9 mouse cellular contexts compared by ENCODE assay signal in genomic region chr1:39392189-39392588, GRCm38 (mm10). TPM values are rescaled to one million over a fixed set of nuclear protein-coding genes. Genes with fewer than 3 reads are reported as not detected.
A peak's percentile ranks its signal among the peaks of the same experiment; 100 is the strongest.
DNase-seq lines count a peak whose midpoint lies in the region; ATAC-seq and TF ChIP-seq lines count a peak whose summit lies in the region.
"Had no signal": no experiment of that assay in that cellular context is flagged by ENCODE, and none has a peak within 500 bp of the region (broad histone marks: within the 10 kb centered on the region; RNA-seq: fewer than 3 reads in every experiment).

No protein-coding gene starts in this region.

- no peak overlapping the region for H3K27ac ChIP-seq in intestine, embryonic 14.5 days (ENCODE audit: low read depth)
- H3K27ac ChIP-seq in midbrain, embryonic 14.5 days (replicated peaks; ENCODE audit: low read depth, low read length) = no peak overlapping the region
- H3K27ac ChIP-seq in small intestine, adult 2 months (ENCODE audit: insufficient read depth, low read depth, low read length) = no peak overlapping the region
- H3K27ac ChIP-seq: liver, embryonic 15.5 days had no signal

- peak; percentile 84 for DNase-seq in ZHBTc4 (ENCODE audit: low read depth, low spot score)
- DNase-seq in cerebellum, postnatal 10 days = peak; percentile 90 to 93
- DNase-seq in gastrocnemius, adult 18-20 months (ENCODE audit: low spot score) = peak; percentile 76
- peak; percentile 91 for DNase-seq in intestine, embryonic 14.5 days (ENCODE audit: low spot score)
- peak; percentile 70 to 82 for DNase-seq in left cerebral cortex, postnatal 36 days (ENCODE audit: low spot score in 2 of 2)
- DNase-seq in midbrain, embryonic 14.5 days = peak; percentile 86

- no peaks in the 10 kb centered on the region for H3K36me3 ChIP-seq in intestine, embryonic 14.5 days (ENCODE audit: control insufficient read depth, insufficient read depth, low read length)
- no peaks in the 10 kb centered on the region for H3K36me3 ChIP-seq in midbrain, embryonic 14.5 days (ENCODE audit: control insufficient read depth, insufficient read depth, low read length)
- peaks cover 9% of the 10 kb centered on the region; the same call in 1 of the 2 replicates for H3K36me3 ChIP-seq in small intestine, adult 2 months (ENCODE audit: control insufficient read depth, insufficient read depth, low read length)

- no peaks in the 10 kb centered on the region for H3K4me1 ChIP-seq in intestine, embryonic 14.5 days (replicated peaks; ENCODE audit: control insufficient read depth, insufficient read depth, low read length)
- H3K4me1 ChIP-seq in midbrain, embryonic 14.5 days (ENCODE audit: control insufficient read depth, insufficient read depth, low read length) = no peaks in the 10 kb centered on the region
- no peaks in the 10 kb centered on the region for H3K4me1 ChIP-seq in small intestine, adult 2 months (ENCODE audit: control insufficient read depth, insufficient read depth, insufficient read length, low read length)

- no peak for TF ChIP-seq POLR2A in small intestine, adult 2 months (IDR thresholded peaks at IDR 0.05; ENCODE audit: low read depth, low read length)

- WGBS in intestine, embryonic 14.5 days = 63% methylated on average over 3 of the region's 3 CpGs
- 58% methylated on average over 3 of the region's 3 CpGs for WGBS in midbrain, embryonic 14.5 days
- 76% methylated on average over 3 of the region's 3 CpGs for WGBS in small intestine, adult 2 months

- intact Hi-C loops in left cerebral cortex, postnatal 36 days (cut with DNase I) = loop anchor here (2.0 to 5.0 kb wide), 2 partner anchors 110 to 131 kb away; no protein-coding TSS in a partner anchor

- no peak overlapping the region for H3K9ac ChIP-seq in intestine, embryonic 14.5 days (ENCODE audit: low read length)
- no peak overlapping the region for H3K9ac ChIP-seq in midbrain, embryonic 14.5 days (replicated peaks; ENCODE audit: low read length)
- H3K9ac ChIP-seq: liver, embryonic 15.5 days had no signal

- TF ChIP-seq CTCF in small intestine, adult 2 months (IDR thresholded peaks at IDR 0.05; ENCODE audit: extremely low read depth, insufficient read length, insufficient replicate concordance, low read depth, low read length) = peak; percentile 97

- ATAC-seq in intestine, embryonic 14.5 days (replicated peaks; ENCODE audit: low FRiP score, low TSS enrichment, low read depth) = peak; percentile 58
- ATAC-seq in midbrain, embryonic 14.5 days (ENCODE audit: low FRiP score, low TSS enrichment) = no peak
- no peak for ATAC-seq in inflammation-experienced regulatory T-cells, adult 6 months

- H3K27me3 ChIP-seq in intestine, embryonic 14.5 days (replicated peaks; ENCODE audit: control insufficient read depth, insufficient read depth, low read length) = no peaks in the 10 kb centered on the region
- H3K27me3 ChIP-seq in midbrain, embryonic 14.5 days (ENCODE audit: control insufficient read depth, insufficient read depth, low read length) = no peaks in the 10 kb centered on the region
- no peaks in the 10 kb centered on the region for H3K27me3 ChIP-seq in small intestine, adult 2 months (ENCODE audit: control insufficient read depth, insufficient read depth, low read length)
- H3K27me3 ChIP-seq: liver, embryonic 15.5 days had no signal

- H3K9me3 ChIP-seq in intestine, embryonic 14.5 days (ENCODE audit: control insufficient read depth, low read length) = no peaks in the 10 kb centered on the region
- H3K9me3 ChIP-seq in midbrain, embryonic 14.5 days (ENCODE audit: control insufficient read depth, low read length) = no peaks in the 10 kb centered on the region

- H3K4me2 ChIP-seq in intestine, embryonic 14.5 days (ENCODE audit: low read length) = no peak overlapping the region
- H3K4me2 ChIP-seq in midbrain, embryonic 14.5 days (ENCODE audit: low read length) = no peak overlapping the region
- H3K4me2 ChIP-seq: liver, embryonic 15.5 days had no signal

- H3K4me3 ChIP-seq in intestine, embryonic 14.5 days (ENCODE audit: low read depth, low read length) = no peak overlapping the region
- H3K4me3 ChIP-seq in midbrain, embryonic 14.5 days (replicated peaks; ENCODE audit: low read depth, low read length) = no peak overlapping the region
- no peak overlapping the region for H3K4me3 ChIP-seq in small intestine, adult 2 months (ENCODE audit: low read depth, low read length)
- H3K4me3 ChIP-seq: liver, embryonic 15.5 days had no signal

RNA-seq across cellular contexts. Expression of gene Rpl31, which starts 24.5 kb away (rescaled TPM):
- 100 to 1,000 TPM; 594 to 605 TPM for total RNA-seq in gastrocnemius, adult 18-20 months (2021)
- polyA plus RNA-seq in intestine, embryonic 14.5 days (2014; fragmentation: Nextera tagmentation; extraction: Ambion mirVana) = 795 and 877 TPM in 2 replicates
- total RNA-seq in left cerebral cortex, postnatal 36 days (2021) = 100 to 1,000 TPM; 480 to 482 TPM
- polyA plus RNA-seq in midbrain, embryonic 14.5 days (2014; fragmentation: Nextera tagmentation; extraction: Ambion mirVana) = 449 and 521 TPM in 2 replicates
- 34.5 and 55.5 TPM in 2 replicates for polyA plus RNA-seq in small intestine, adult 2 months (2012; rRNA removed)
- 100 to 1,000 TPM; 401 to 497 (median 469) TPM for polyA plus RNA-seq in inflammation-experienced regulatory T-cells, adult 6 months (2017; shearing (Covaris generic))
